Comparison of ENCODE assay signal across 8 mouse cellular contexts in genomic region chr9:108589229-108589628, GRCm38 (mm10). TPM values are rescaled to one million over a fixed set of nuclear protein-coding genes. Genes with fewer than 3 reads are reported as not detected.
DNase-seq lines count a peak whose midpoint lies in the region; ATAC-seq and TF ChIP-seq lines count a peak whose summit lies in the region.

No protein-coding gene starts in this region.

- no peaks in the 10 kb centered on the region for H3K9me3 ChIP-seq in heart, embryonic 15.5 days (replicated peaks)
- no peaks in the 10 kb centered on the region for H3K9me3 ChIP-seq in E14TG2a.4 (ENCODE audit: low read length)
- no peaks in the 10 kb centered on the region for H3K9me3 ChIP-seq in forebrain, embryonic 16.5 days (ENCODE audit: control insufficient read depth, low read length)
- H3K9me3 ChIP-seq in midbrain, embryonic 16.5 days (replicated peaks; ENCODE audit: control insufficient read depth, low read length, poor library complexity, severe bottlenecking): no peaks in the 10 kb centered on the region

- no peaks in the 10 kb centered on the region for H3K36me3 ChIP-seq in heart, embryonic 15.5 days
- peaks cover 10% of the 10 kb centered on the region; the same call in 1 of the 2 replicates for H3K36me3 ChIP-seq in E14TG2a.4 (ENCODE audit: insufficient read depth, low read length)
- H3K36me3 ChIP-seq in forebrain, embryonic 16.5 days (ENCODE audit: control insufficient read depth, insufficient read depth): no peaks in the 10 kb centered on the region
- H3K36me3 ChIP-seq in midbrain, embryonic 16.5 days (ENCODE audit: control insufficient read depth, insufficient read depth, low read length): no peaks in the 10 kb centered on the region

- peak overlapping the region; percentile 80 for H3K27ac ChIP-seq in heart, embryonic 15.5 days
- H3K27ac ChIP-seq in forebrain, embryonic 16.5 days (ENCODE audit: low read length): peak overlapping the region; percentile 94
- H3K27ac ChIP-seq in midbrain, embryonic 16.5 days (ENCODE audit: low read length): peak overlapping the region; percentile 98

- TF ChIP-seq CTCF in E14TG2a.4 (conservative IDR thresholded peaks at IDR 0.05; ENCODE audit: low read length): 0 out of 2 replicates have a peak, but pooled peaks have one; percentile 1

- no peak overlapping the region for H3K4me2 ChIP-seq in heart, embryonic 15.5 days
- no peak overlapping the region for H3K4me2 ChIP-seq in forebrain, embryonic 16.5 days (ENCODE audit: low read length)
- H3K4me2 ChIP-seq in midbrain, embryonic 16.5 days (ENCODE audit: low read length): no peak overlapping the region

- peaks cover 43% of the 10 kb centered on the region for H3K4me1 ChIP-seq in heart, embryonic 15.5 days (replicated peaks)
- H3K4me1 ChIP-seq in E14TG2a.4 (replicated peaks; ENCODE audit: low read depth, low read length): peaks cover 85% of the 10 kb centered on the region
- H3K4me1 ChIP-seq in forebrain, embryonic 16.5 days (replicated peaks; ENCODE audit: control insufficient read depth, insufficient read depth, low read length): peaks cover 26% of the 10 kb centered on the region
- H3K4me1 ChIP-seq in midbrain, embryonic 16.5 days (ENCODE audit: control insufficient read depth, insufficient read depth, low read length): peaks cover 33% of the 10 kb centered on the region

- H3K27me3 ChIP-seq in heart, embryonic 15.5 days: no peaks in the 10 kb centered on the region
- no peaks in the 10 kb centered on the region for H3K27me3 ChIP-seq in E14TG2a.4 (ENCODE audit: insufficient read depth, low read length)
- no peaks in the 10 kb centered on the region for H3K27me3 ChIP-seq in forebrain, embryonic 16.5 days (replicated peaks; ENCODE audit: control insufficient read depth, insufficient read depth, low read length)
- no peaks in the 10 kb centered on the region for H3K27me3 ChIP-seq in midbrain, embryonic 16.5 days (ENCODE audit: control insufficient read depth, insufficient read depth, low read depth, low read length)

- 70% methylated on average over 5 of the region's 5 CpGs for WGBS in heart, embryonic 15.5 days
- WGBS in forebrain, embryonic 16.5 days: 72% methylated on average over 5 of the region's 5 CpGs
- WGBS in midbrain, embryonic 16.5 days: 65% methylated on average over 5 of the region's 5 CpGs

- no peak overlapping the region for H3K9ac ChIP-seq in heart, embryonic 15.5 days
- H3K9ac ChIP-seq in forebrain, embryonic 16.5 days (replicated peaks; ENCODE audit: low read depth, low read length): no peak overlapping the region
- no peak overlapping the region for H3K9ac ChIP-seq in midbrain, embryonic 16.5 days (ENCODE audit: low read depth, low read length)

- intact Hi-C loops in heart, postnatal 14 days (cut with DNase I): no loop called here

- no peak for ATAC-seq in heart, embryonic 15.5 days (replicated peaks; ENCODE audit: insufficient number of reproducible peaks, insufficient read depth, low FRiP score, low read depth)
- ATAC-seq in forebrain, embryonic 16.5 days: no peak
- no peak for ATAC-seq in midbrain, embryonic 16.5 days

- H3K4me3 ChIP-seq in heart, embryonic 15.5 days: no peak overlapping the region
- H3K4me3 ChIP-seq in E14TG2a.4 (replicated peaks; ENCODE audit: low read length): no peak overlapping the region
- H3K4me3 ChIP-seq in forebrain, embryonic 16.5 days (replicated peaks; ENCODE audit: low read length): no peak overlapping the region
- H3K4me3 ChIP-seq in midbrain, embryonic 16.5 days (ENCODE audit: low read depth, low read length): no peak overlapping the region

- DNase-seq in heart, postnatal 14 days: no peak
- DNase-seq in urinary bladder, adult 2 months (ENCODE audit: low spot score): no peak
- DNase-seq in left cerebral cortex, adult 9 months (ENCODE audit: low spot score in 2 of 2): no peak
- DNase-seq in urinary bladder, postnatal 14 days (ENCODE audit: low spot score): no peak

RNA-seq across cellular contexts. Expression of gene P4htm, which starts 8.2 kb away (rescaled TPM):
- polyA plus RNA-seq in heart, embryonic 15.5 days (2015; fragmentation: Nextera tagmentation; extraction: Ambion mirVana): 18.6 and 20.9 TPM in 2 replicates
- 10 to 100 TPM; 14.3 to 16.6 TPM for total RNA-seq in heart, postnatal 14 days (2021)
- 21.9 and 23.6 TPM in 2 replicates for polyA plus RNA-seq in forebrain, embryonic 16.5 days (2015; fragmentation: Nextera tagmentation; extraction: Ambion mirVana)
- 39.2 and 43.1 TPM in 2 replicates for polyA plus RNA-seq in midbrain, embryonic 16.5 days (2015; fragmentation: Nextera tagmentation; extraction: Ambion mirVana)
- 21.6 and 21.7 TPM in 2 replicates for polyA plus RNA-seq in urinary bladder, adult 2 months (2012; rRNA removed)

RNA-seq across cellular contexts. Expression of gene Wdr6, which starts 10.7 kb away (rescaled TPM):
- 42.5 and 68.5 TPM in 2 replicates for polyA plus RNA-seq in heart, embryonic 15.5 days (2015; fragmentation: Nextera tagmentation; extraction: Ambion mirVana)
- total RNA-seq in heart, postnatal 14 days (2021): 10 to 100 TPM; 21.2 to 23.9 TPM
- polyA plus RNA-seq in forebrain, embryonic 16.5 days (2015; fragmentation: Nextera tagmentation; extraction: Ambion mirVana): 209 and 267 TPM in 2 replicates
- polyA plus RNA-seq in midbrain, embryonic 16.5 days (2015; fragmentation: Nextera tagmentation; extraction: Ambion mirVana): 420 and 427 TPM in 2 replicates
- 48.9 and 59.1 TPM in 2 replicates for polyA plus RNA-seq in urinary bladder, adult 2 months (2012; rRNA removed)

RNA-seq across cellular contexts. Expression of gene Dalrd3, which starts 19.5 kb away (rescaled TPM):
- polyA plus RNA-seq in heart, embryonic 15.5 days (2015; fragmentation: Nextera tagmentation; extraction: Ambion mirVana): 66.8 and 103 TPM in 2 replicates
- 10 to 100 TPM; 18.7 to 21.4 TPM for total RNA-seq in heart, postnatal 14 days (2021)
- 258 and 296 TPM in 2 replicates for polyA plus RNA-seq in forebrain, embryonic 16.5 days (2015; fragmentation: Nextera tagmentation; extraction: Ambion mirVana)
- polyA plus RNA-seq in midbrain, embryonic 16.5 days (2015; fragmentation: Nextera tagmentation; extraction: Ambion mirVana): 350 and 361 TPM in 2 replicates
- 120 and 184 TPM in 2 replicates for polyA plus RNA-seq in urinary bladder, adult 2 months (2012; rRNA removed)

RNA-seq across cellular contexts. Expression of gene Ndufaf3, which starts 22.0 kb away (rescaled TPM):
- 52.6 and 55.4 TPM in 2 replicates for polyA plus RNA-seq in heart, embryonic 15.5 days (2015; fragmentation: Nextera tagmentation; extraction: Ambion mirVana)
- 10 to 100 TPM; 53.1 to 59.8 TPM for total RNA-seq in heart, postnatal 14 days (2021)
- polyA plus RNA-seq in forebrain, embryonic 16.5 days (2015; fragmentation: Nextera tagmentation; extraction: Ambion mirVana): 68.9 and 77.4 TPM in 2 replicates
- 77.2 and 79.4 TPM in 2 replicates for polyA plus RNA-seq in midbrain, embryonic 16.5 days (2015; fragmentation: Nextera tagmentation; extraction: Ambion mirVana)
- polyA plus RNA-seq in urinary bladder, adult 2 months (2012; rRNA removed): 26.2 and 33.6 TPM in 2 replicates

RNA-seq across cellular contexts. Expression of gene Impdh2, which starts 29.1 kb away (rescaled TPM):
- polyA plus RNA-seq in heart, embryonic 15.5 days (2015; fragmentation: Nextera tagmentation; extraction: Ambion mirVana): 81.6 and 97.3 TPM in 2 replicates
- 10 to 100 TPM; 47.0 to 54.5 TPM for total RNA-seq in heart, postnatal 14 days (2021)
- polyA plus RNA-seq in forebrain, embryonic 16.5 days (2015; fragmentation: Nextera tagmentation; extraction: Ambion mirVana): 118 and 128 TPM in 2 replicates
- polyA plus RNA-seq in midbrain, embryonic 16.5 days (2015; fragmentation: Nextera tagmentation; extraction: Ambion mirVana): 92.7 and 93.9 TPM in 2 replicates
- polyA plus RNA-seq in urinary bladder, adult 2 months (2012; rRNA removed): 93.9 and 106 TPM in 2 replicates
